Mouse (Mus musculus): ENCODE measurements at regions not wholly inside any gene's neighbourhood (a gene's known extent, or its start where the extent isn't known, plus 50 kb on each side); places are given as distances from the start of the nearest gene placed in this dataset.

DNA sequence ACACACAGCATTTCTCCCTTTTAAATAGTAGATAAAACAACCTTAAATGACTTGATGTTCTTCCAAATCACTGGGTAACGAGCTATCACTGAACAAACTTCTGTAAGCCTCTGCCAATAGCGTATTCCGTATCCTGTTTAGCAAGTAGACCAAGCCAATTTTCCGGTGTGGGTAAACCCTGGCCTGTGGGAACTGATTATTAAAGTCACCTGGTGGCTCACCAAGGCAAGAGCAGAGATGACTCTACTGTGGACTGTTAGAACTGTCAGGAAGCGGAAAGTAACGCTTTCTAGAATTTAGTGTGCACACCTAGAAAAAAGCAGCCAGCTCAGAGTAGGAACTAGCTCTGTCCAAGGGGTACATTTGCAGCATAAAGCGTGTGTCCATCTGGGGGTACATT, 1176.1 kb downstream of the 4930447A16Rik start:
- Histone ChIP-seq H3K4me1 (ENCODE audit: control insufficient read depth, insufficient read depth, low read length) (no peaks in the 10 kb centered on the region), H3K4me3 (ENCODE audit: low read depth, low read length) (no peak overlapping the region), H3K9ac (ENCODE audit: low read length) (no peak overlapping the region), H3K27ac (ENCODE audit: low read depth, low read length) (no peak overlapping the region), H3K27me3 (ENCODE audit: control insufficient read depth, insufficient read depth, low read length) (no peaks in the 10 kb centered on the region), H3K9me3 (ENCODE audit: control insufficient read depth, low read length) (no peaks in the 10 kb centered on the region), H3K4me2 (no peak overlapping the region), H3K36me3 (ENCODE audit: control insufficient read depth, insufficient read depth, low read length) (no peaks in the 10 kb centered on the region)
- ATAC-seq (ENCODE audit: low FRiP score), result no peak
- no peak for DNase-seq (ENCODE audit: low spot score, missing footprints)
- WGBS, result 94% methylated on average over 7 of the region's 7 CpGs

DNA sequence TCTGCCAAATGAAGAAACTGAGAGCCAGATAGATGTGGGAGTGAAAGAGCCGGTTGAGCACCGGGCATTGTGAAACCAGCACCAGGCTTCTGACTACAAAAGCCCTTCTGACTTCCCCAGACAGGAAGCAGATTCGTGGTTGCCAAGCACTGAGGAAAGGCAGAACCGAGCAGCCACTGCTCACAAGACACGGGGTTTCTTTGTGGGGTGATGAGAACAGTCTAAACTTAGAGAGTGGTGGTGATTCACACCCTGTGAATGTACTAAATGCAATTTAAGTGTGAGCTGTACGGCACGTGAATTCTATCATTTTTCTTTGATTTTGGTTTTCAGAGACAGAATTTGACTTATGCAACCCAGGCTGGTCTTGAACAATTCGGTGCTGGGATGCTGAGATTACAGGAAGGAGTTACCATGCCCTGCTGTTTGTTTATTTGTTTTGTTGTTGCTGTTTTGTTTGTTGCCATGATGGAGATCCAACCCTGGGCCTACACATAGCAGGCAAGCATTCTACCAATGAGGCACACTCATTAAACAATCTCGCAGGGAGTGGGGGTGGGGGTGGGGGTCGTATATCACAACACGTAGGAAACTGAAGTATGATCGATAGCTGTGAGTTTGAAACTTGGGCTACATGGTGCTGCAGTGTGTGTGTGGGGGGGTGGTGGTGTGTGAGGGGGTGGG, 1177.0 kb downstream of the 4930447A16Rik start:
- Histone ChIP-seq H3K4me3 (ENCODE audit: low read depth, low read length) (no peak overlapping the region), H3K9me3 (ENCODE audit: control insufficient read depth, low read length) (no peaks in the 10 kb centered on the region), H3K4me2 (no peak overlapping the region), H3K36me3 (ENCODE audit: control insufficient read depth, insufficient read depth, low read length) (no peaks in the 10 kb centered on the region), H3K27me3 (ENCODE audit: control insufficient read depth, insufficient read depth, low read length) (no peaks in the 10 kb centered on the region), H3K4me1 (ENCODE audit: control insufficient read depth, insufficient read depth, low read length) (no peaks in the 10 kb centered on the region), H3K9ac (ENCODE audit: low read length) (no peak overlapping the region), H3K27ac (ENCODE audit: low read depth, low read length) (no peak overlapping the region)
- ATAC-seq (ENCODE audit: low FRiP score) (no peak), DNase-seq (ENCODE audit: low spot score, missing footprints) (no peak)
- WGBS, result 86% methylated on average over 12 of the region's 12 CpGs

DNA sequence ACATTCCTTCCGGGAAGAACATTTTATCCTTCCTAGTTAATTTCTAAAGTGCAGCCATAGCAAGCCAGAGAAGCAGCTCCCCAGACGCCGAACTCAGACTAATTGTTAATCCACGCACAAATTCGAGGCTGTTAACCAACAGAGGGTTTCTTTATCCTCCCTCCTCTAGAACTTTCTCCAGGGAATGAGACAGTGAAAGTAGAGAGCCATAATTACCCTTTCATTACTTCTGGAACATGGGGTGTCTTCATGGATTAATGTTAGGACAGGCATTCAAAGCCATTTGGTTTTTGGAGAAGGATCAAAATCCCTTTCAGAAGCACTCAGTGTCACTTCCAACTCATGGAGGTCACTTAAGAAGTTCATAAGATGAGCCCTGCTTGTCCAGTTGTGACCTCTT, 1178.6 kb downstream of the 4930447A16Rik start:
- no peak for DNase-seq (ENCODE audit: low spot score, missing footprints)
- no peak overlapping the region for H3K4me3 ChIP-seq (ENCODE audit: low read depth, low read length)
- no peak overlapping the region for H3K9ac ChIP-seq (ENCODE audit: low read length)
- H3K9me3 ChIP-seq (ENCODE audit: control insufficient read depth, low read length), result no peaks in the 10 kb centered on the region
- H3K27ac ChIP-seq (ENCODE audit: low read depth, low read length), result no peak overlapping the region
- H3K4me1 ChIP-seq (ENCODE audit: control insufficient read depth, insufficient read depth, low read length), result no peaks in the 10 kb centered on the region
- 81% methylated on average over 5 of the region's 5 CpGs for WGBS
- no peaks in the 10 kb centered on the region for H3K27me3 ChIP-seq (ENCODE audit: control insufficient read depth, insufficient read depth, low read length)
- no peak for ATAC-seq (ENCODE audit: low FRiP score)
- no peaks in the 10 kb centered on the region for H3K36me3 ChIP-seq (ENCODE audit: control insufficient read depth, insufficient read depth, low read length)
- H3K4me2 ChIP-seq, result no peak overlapping the region

DNA sequence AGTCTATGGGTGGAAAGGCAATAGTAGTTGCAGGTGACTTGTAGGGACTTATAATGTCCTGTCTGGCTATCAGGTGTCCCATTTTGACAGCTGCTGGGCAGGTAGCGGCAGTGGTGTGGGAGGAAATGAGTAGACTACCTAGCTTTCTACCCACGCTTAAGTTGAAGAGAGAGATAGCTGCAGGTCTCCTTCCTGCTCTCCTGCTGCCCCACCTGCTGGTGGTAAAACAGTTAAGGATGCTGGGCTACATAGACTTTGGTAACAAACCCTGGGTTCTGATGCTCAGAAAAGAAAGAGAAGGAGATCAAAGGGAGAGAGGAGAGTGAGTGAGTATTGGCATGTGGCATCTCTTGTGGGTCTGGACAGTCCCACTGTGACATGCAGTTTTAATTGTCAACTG, 1182.0 kb downstream of the 4930447A16Rik start:
- ATAC-seq (ENCODE audit: low FRiP score) (no peak), DNase-seq (ENCODE audit: low spot score, missing footprints) (no peak)
- no peaks in the 10 kb centered on the region for H3K27me3 ChIP-seq (ENCODE audit: control insufficient read depth, insufficient read depth, low read length)
- H3K27ac ChIP-seq (ENCODE audit: low read depth, low read length), result no peak overlapping the region
- no peaks in the 10 kb centered on the region for H3K36me3 ChIP-seq (ENCODE audit: control insufficient read depth, insufficient read depth, low read length)
- H3K9me3 ChIP-seq (ENCODE audit: control insufficient read depth, low read length), result no peaks in the 10 kb centered on the region
- no peaks in the 10 kb centered on the region for H3K4me1 ChIP-seq (ENCODE audit: control insufficient read depth, insufficient read depth, low read length)
- H3K4me2 ChIP-seq, result no peak overlapping the region
- no peak overlapping the region for H3K9ac ChIP-seq (ENCODE audit: low read length)
- H3K4me3 ChIP-seq (ENCODE audit: low read depth, low read length), result no peak overlapping the region
- 74% methylated on average over 2 of the region's 2 CpGs for WGBS

DNA sequence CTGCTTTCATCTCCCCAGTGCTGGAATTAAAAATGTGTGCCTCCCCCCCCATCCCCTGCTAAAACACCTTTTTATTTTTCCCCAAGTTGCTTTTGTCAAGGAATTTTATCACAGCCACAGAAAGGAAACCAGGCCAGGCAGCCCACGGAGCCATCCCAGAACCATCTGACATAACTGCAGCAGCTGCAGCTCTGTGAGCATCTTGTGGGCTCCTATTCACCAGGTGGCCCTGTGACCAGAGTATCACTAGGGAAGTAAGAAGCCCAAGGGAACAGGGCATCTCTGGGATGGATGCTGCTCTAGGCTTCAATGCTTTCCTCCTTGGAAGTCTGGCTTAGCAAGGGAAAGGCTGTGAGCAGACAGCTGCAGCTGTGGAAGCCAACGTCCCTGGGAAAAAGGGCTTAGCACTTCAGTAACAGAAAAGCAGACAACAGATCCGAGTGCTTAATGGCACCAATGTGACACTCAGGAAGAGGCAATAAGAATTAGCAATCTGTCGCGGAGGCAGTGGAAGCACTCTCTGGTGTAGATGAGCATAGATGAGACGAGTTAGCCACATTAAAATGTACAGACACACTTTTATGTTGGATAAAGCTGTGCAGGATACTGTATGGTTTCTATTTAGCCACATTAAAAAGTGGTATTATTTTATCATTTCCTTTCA, 1183.0 kb downstream of the 4930447A16Rik start:
- no peak overlapping the region for H3K4me3 ChIP-seq (ENCODE audit: low read depth, low read length)
- no peaks in the 10 kb centered on the region for H3K4me1 ChIP-seq (ENCODE audit: control insufficient read depth, insufficient read depth, low read length)
- DNase-seq (ENCODE audit: low spot score, missing footprints) (no peak), ATAC-seq (ENCODE audit: low FRiP score) (no peak)
- 85% methylated on average over 6 of the region's 6 CpGs for WGBS
- H3K27me3 ChIP-seq (ENCODE audit: control insufficient read depth, insufficient read depth, low read length), result no peaks in the 10 kb centered on the region
- H3K9ac ChIP-seq (ENCODE audit: low read length), result no peak overlapping the region
- no peaks in the 10 kb centered on the region for H3K9me3 ChIP-seq (ENCODE audit: control insufficient read depth, low read length)
- no peak overlapping the region for H3K4me2 ChIP-seq
- H3K27ac ChIP-seq (ENCODE audit: low read depth, low read length), result no peak overlapping the region
- H3K36me3 ChIP-seq (ENCODE audit: control insufficient read depth, insufficient read depth, low read length), result no peaks in the 10 kb centered on the region

DNA sequence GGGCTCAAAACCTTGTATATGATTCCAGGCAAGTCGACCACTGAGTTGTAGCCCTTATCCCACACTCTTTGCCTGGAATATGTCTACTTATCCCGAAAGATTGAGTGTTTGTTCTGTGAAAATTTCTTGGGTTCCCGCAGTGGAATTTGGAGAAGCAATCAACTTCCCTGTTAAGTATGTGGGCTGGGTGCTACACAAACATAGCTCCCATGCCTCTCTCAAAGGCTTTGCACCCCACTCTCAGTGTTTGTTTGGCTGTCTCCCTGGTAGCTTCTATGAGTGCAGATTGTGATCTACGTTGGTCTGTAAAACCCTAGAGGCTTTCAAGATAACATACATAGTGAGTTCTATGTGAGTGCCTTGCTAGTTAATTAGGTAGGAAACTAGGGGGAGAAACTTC, 1184.2 kb downstream of the 4930447A16Rik start:
- Histone ChIP-seq H3K9me3 (ENCODE audit: control insufficient read depth, low read length) (no peaks in the 10 kb centered on the region), H3K36me3 (ENCODE audit: control insufficient read depth, insufficient read depth, low read length) (no peaks in the 10 kb centered on the region), H3K4me3 (ENCODE audit: low read depth, low read length) (no peak overlapping the region), H3K4me2 (no peak overlapping the region), H3K9ac (ENCODE audit: low read length) (no peak overlapping the region), H3K27ac (ENCODE audit: low read depth, low read length) (no peak overlapping the region), H3K27me3 (ENCODE audit: control insufficient read depth, insufficient read depth, low read length) (no peaks in the 10 kb centered on the region), H3K4me1 (ENCODE audit: control insufficient read depth, insufficient read depth, low read length) (no peaks in the 10 kb centered on the region)
- ATAC-seq (ENCODE audit: low FRiP score), result no peak
- 86% methylated on average over 4 of the region's 4 CpGs for WGBS
- DNase-seq (ENCODE audit: low spot score, missing footprints), result no peak

Measured in midbrain, embryonic 11.5 days (tissue).